Mouse (Mus musculus) liver, embryonic 14.5 days (tissue): ENCODE data around the gene Pprc1.

Source experiments
- CTCF ChIP-seq: IDR thresholded peaks from 2 replicates; pipeline ENCODE4 v1.5.1; 2016; ENCODE audit warnings: antibody characterized with exemption, low read depth, control low read depth
- EP300 ChIP-seq: IDR thresholded peaks from 2 replicates; pipeline ENCODE4 v1.6.1; 2016; ENCODE audit warnings: antibody characterized with exemption, low read depth

DNA sequence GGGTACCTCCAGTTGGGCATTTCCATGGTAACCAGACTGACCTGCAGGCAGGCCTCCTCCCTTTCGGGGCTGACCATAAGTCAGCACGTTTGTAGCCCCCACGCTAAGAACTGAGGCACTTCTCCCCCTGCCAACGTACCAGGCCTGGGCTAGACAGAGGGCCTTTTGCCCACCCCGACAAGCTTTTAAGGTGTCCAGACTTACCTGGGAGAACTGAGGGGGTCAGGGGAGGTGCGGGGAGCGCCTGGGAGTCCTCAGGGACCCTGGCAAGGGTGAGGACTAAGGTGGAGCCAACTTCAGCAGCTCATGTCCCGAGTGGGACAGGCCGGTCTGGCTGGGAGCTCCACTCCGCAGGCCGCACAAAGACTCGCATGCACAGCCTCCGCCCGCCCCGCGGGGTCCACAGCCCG, 5.8 kb upstream of the Pprc1 start:
- TF ChIP-seq CTCF (no peak), EP300 (no peak)
